Mouse (Mus musculus): Measurements from ENCODE around the gene Sap30bp.

Sap30bp gene

DNA sequence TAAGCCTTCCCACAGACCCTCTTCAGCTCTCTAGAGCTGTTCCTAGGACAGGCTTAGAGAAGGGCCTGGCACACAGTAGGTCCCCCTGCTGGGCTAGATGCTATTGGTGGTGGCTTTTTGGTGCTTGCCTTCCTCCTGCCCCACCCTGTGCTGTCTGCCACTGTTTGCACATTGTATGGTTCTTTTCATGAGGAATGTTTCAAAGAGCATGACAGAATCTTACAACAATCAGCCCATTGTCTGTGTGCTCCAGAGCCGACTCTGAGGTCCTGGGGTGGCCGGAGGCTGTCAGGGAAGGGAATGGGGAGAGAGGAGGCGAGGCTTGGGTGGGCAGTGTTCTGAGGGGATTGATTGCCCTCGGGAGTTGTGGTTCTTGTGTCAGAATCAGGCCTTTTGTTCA, 23.4 kb downstream of the Sap30bp start:
- H3K36me3 ChIP-seq (ENCODE audit: control insufficient read depth, insufficient read depth, low read length, poor library complexity, severe bottlenecking) = peaks cover 17% of the 10 kb centered on the region; the same call in 1 of the 2 replicates
- no peaks in the 10 kb centered on the region for H3K27me3 ChIP-seq (ENCODE audit: control insufficient read depth, insufficient read depth, low read length, poor library complexity, severe bottlenecking)
- DNase-seq (ENCODE audit: low read depth, low spot score) = no peak

DNA sequence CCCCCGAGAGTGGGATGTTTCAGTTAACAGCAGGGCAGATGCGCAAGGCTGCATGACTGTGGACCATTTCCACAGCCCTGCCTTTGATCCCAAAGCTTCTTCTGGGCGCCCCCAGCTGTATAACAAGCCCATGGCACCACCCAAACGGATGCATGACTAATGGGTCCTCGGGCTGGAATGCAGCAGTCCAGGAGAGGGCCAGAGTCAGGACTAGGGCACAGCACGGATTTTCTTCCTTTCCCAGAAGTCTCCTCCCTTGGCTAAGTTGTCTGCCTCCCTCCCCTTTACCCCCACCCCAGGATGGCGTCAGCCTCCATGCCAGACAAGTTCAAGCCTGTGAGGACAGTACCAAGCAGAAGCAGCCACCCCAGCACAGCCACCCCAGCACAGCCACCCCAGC, 24.9 kb downstream of the Sap30bp start:
- DNase-seq (ENCODE audit: low read depth, low spot score) = no peak
- H3K36me3 ChIP-seq (ENCODE audit: control insufficient read depth, insufficient read depth, low read length, poor library complexity, severe bottlenecking) = peaks cover 15% of the 10 kb centered on the region
- H3K27me3 ChIP-seq (ENCODE audit: control insufficient read depth, insufficient read depth, low read length, poor library complexity, severe bottlenecking) = no peaks in the 10 kb centered on the region

DNA sequence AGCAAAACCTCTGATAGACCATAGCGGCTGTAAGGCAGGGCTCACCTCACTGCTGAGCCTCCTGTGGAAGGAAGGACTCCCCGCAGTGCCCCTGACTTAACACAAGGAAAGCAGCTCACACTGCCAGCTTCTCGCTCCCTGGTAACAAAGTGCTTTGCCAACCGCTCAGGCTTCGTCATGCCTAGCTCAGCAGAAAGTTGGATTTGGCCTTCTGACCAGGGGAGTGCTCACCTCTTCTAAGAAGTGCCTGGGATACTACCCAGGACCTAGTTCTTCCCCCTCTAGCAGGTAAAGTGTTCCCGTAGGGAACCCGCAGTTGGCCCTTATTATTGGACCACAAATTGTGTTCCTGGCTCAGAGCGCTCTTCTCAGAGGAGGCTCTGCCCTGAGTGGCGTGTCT, 25.9 kb downstream of the Sap30bp start:
- H3K36me3 ChIP-seq (ENCODE audit: control insufficient read depth, insufficient read depth, low read length, poor library complexity, severe bottlenecking) = peaks cover 13% of the 10 kb centered on the region
- DNase-seq (ENCODE audit: low read depth, low spot score) = no peak
- no peaks in the 10 kb centered on the region for H3K27me3 ChIP-seq (ENCODE audit: control insufficient read depth, insufficient read depth, low read length, poor library complexity, severe bottlenecking)

DNA sequence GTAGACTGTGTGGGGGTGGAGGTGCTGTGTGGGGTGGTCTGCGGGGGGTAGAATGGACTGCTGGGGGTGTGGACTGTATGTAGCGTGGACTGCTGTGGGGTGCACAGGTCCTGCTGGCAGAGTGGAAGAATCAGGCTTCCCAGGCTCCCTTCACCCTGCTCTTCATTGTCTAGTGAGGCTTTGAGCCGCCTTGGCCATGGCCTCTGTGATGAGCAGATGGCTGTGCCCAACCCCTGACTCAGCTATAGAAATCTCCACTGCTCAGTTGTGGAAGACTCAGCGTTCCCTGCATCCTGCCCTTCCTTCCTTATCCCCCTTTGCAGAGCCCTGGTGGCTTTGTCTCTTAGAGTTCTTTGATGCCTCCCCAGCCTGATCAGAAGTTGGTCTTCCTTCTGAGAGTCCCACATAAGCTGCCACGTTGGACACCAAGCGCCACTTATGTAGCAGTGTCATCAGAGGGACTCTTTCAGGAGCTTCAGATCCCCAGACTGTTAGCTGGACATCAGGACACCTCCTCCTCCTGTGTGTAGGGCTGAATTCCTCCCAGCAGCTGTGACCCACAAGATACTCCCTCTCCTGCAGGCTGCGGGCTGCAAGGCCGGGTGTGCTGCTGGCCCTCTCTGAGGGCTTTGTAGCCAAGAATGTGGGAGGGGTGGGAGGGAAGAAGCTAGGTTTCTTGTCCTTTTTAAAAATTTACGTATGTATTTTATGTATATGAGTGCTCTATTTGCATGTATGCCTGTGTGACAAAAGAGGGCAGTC, 29.8 kb downstream of the Sap30bp start:
- no peak for DNase-seq (ENCODE audit: low read depth, low spot score)
- no peaks in the 10 kb centered on the region for H3K27me3 ChIP-seq (ENCODE audit: control insufficient read depth, insufficient read depth, low read length, poor library complexity, severe bottlenecking)
- H3K36me3 ChIP-seq (ENCODE audit: control insufficient read depth, insufficient read depth, low read length, poor library complexity, severe bottlenecking) = peaks cover 5% of the 10 kb centered on the region

DNA sequence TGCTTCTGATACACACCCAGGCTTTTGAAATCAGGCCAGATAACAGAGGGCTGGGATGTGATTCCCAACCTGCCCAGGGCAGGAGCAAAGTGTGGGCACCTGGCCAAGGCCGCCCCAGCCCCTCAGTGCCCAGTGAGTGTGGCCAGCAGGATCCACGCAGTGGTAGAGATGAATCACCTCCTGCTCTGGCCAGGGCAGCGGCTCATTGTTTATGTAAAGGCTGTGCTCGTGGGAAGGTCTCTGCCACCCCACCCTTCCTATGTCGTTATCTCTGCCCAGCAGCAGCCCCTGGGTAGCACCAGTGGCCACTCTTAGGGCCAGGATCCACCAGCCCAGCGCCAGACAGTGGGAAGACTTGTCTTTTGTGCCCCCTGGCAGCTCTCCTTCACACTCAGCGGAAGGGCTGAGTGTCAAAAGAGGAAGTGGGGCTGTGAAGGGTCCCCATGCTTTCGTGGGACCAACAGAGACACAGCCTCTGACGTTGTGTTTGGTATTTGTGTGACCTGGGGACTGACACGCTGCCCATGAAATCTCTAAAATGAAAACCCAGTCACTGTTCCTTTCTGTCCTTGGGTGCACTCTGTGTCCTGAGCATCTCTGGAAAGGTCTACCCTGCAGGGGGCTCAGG, 32.0 kb downstream of the Sap30bp start:
- DNase-seq (ENCODE audit: low read depth, low spot score) = no peak
- peaks cover 2% of the 10 kb centered on the region for H3K36me3 ChIP-seq (ENCODE audit: control insufficient read depth, insufficient read depth, low read length, poor library complexity, severe bottlenecking)
- H3K27me3 ChIP-seq (ENCODE audit: control insufficient read depth, insufficient read depth, low read length, poor library complexity, severe bottlenecking) = no peaks in the 10 kb centered on the region

DNA sequence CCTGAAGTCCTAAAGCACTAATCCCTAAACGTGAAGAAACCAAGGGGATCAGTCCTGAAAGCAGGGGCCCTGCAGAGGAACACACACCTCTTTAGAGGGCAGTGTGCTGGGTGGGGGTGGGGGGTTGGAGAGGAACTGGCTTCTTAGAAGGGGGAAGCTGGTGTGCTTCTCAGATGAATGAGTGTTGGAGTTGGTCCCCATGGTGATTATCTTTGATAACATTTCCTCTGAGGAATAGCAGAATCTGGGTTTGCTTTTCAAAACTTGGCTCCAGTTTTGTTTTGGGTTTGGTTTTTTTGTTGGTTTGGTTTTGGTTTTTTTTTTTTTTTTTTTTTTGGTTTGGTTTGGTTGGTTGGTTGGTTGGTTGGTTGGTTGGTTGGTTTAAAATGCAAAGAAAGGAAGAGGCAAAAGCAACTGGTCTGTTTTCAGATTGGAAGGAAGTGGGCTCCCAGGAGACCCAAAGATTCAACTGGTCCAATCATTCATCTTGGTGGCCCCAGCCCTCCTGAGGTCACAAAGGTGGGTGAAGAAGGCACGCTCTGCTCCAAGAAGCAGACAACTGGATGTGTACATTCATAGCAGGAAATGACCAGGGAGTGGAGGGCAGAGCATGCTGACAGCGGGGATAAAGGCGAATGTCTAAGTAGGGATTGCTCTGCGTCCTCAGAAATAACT, 35.8 kb downstream of the Sap30bp start:
- H3K36me3 ChIP-seq (ENCODE audit: control insufficient read depth, insufficient read depth, low read length, poor library complexity, severe bottlenecking) = no peaks in the 10 kb centered on the region; the same call in 1 of the 2 replicates
- H3K27me3 ChIP-seq (ENCODE audit: control insufficient read depth, insufficient read depth, low read length, poor library complexity, severe bottlenecking) = no peaks in the 10 kb centered on the region
- DNase-seq (ENCODE audit: low read depth, low spot score) = peak; percentile 56

DNA sequence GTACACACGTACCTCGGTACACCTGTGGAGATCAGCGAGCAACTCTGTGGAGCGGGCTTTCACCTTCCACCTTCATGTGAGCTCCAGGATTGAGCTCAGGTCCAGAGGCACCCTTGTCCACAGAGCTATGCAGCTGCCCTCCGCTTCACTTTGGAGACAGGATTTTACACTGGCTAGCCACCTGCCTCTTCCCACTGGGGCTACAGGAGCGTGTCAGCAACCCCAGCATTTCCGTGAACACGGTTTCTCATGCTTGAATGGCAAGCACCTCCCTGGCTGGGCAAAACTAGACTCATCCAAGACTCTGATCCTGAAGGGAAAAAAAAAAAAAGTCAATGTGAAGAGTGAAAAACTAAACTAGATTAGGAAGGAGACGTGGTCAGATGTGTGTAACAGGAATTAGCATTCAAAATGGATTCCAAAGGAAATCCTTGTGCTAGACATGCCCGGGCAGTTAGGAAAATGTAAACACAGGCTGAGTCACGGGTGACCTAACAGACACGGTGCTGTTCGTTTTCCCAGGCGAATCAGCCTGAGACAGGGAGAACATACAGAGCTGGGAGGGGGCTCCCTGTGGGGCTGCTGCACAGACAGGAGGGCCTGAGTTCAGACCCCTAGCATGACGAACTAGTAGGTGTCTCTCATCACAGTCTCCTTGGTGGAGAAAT, 37.1 kb downstream of the Sap30bp start:
- no peaks in the 10 kb centered on the region for H3K27me3 ChIP-seq (ENCODE audit: control insufficient read depth, insufficient read depth, low read length, poor library complexity, severe bottlenecking)
- H3K36me3 ChIP-seq (ENCODE audit: control insufficient read depth, insufficient read depth, low read length, poor library complexity, severe bottlenecking) = no peaks in the 10 kb centered on the region
- no peak for DNase-seq (ENCODE audit: low read depth, low spot score)

DNA sequence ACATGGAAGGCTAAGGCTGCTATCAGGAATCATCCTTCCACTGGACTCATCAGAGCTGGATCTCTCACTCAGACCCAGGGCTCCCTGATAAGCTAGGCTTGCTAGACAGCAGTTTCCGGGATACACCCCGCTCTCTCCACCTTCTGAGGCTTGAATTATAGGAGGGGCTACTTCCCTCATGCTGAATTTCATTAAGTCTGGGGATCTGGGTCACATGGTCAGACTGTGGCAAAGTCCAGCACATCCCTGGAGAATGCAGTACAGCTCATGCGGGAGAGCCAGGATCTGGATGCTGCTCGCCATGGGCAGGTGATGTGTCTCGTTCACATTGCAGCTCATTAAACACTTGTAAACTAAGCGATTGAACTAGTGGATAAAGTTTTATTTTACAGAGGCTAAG, 37.9 kb downstream of the Sap30bp start:
- no peaks in the 10 kb centered on the region for H3K27me3 ChIP-seq (ENCODE audit: control insufficient read depth, insufficient read depth, low read length, poor library complexity, severe bottlenecking)
- no peaks in the 10 kb centered on the region for H3K36me3 ChIP-seq (ENCODE audit: control insufficient read depth, insufficient read depth, low read length, poor library complexity, severe bottlenecking)
- DNase-seq (ENCODE audit: low read depth, low spot score) = no peak

DNA sequence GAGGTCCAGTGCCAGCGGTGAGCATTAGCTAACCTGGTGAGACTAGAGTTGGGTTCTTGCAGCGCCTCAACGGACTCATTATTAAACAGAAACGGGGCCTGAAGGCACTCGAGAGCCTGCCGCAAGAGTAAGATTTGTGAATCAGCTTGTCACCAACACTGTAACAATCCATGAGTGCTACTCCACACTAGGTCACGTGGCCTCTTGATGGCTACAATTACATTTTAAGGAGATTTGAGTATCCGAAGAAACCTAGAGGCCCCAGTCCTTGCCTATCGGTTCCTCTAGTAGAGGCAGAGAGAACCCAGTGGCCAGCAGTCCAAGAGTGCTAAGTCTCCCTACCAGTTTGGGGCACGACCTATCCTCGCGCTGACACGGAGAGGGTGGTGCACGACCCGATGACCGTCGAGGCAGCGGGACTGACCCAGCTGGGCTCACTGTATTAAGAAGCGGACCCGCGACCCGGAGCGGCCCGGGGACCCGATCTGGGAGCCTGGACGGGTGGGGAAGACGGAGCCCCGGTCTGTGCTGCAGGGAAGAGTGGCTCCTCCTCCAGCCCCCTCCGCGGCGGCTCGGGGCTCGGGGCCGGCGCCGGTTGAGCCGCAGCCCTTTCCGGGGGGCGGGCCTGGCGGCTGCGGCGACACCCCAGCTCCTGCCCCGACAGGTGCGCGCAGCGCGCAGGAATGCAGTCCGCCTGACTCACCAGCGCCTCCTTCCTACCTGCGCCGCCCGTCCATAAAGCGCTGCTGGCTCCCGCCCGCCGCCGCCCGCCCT, 41.4 kb downstream of the Sap30bp start, which contains the start of gene Itgb4:
Gene Itgb4, plus strand, starts transcription at position 401 of the 774 bp plus-strand sequence.
- Histone ChIP-seq H3K36me3 (ENCODE audit: control insufficient read depth, insufficient read depth, low read length, poor library complexity, severe bottlenecking) (no peaks in the 10 kb centered on the region), H3K27me3 (ENCODE audit: control insufficient read depth, insufficient read depth, low read length, poor library complexity, severe bottlenecking) (no peaks in the 10 kb centered on the region)
- DNase-seq (ENCODE audit: low read depth, low spot score) = peak; percentile 64

DNA sequence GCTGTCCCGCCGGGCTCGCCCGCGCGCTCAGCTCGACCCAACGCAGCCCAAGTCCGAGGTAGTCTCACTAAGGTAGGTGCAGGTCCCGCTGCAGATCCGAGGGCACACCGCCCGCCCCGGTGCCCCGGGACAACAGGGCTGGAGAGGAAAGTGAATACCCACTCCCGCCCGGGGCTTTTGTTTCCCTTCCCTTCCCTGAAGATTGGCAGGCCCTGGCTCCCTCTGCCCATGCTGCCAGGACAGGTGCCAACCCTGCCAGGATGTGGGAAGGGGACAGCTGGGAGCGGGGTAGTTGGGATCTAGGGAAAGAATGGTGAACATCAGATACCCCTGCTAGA, 42.0 kb downstream of the Sap30bp start:
- no peaks in the 10 kb centered on the region for H3K36me3 ChIP-seq (ENCODE audit: control insufficient read depth, insufficient read depth, low read length, poor library complexity, severe bottlenecking)
- DNase-seq (ENCODE audit: low read depth, low spot score) = no peak
- no peaks in the 10 kb centered on the region for H3K27me3 ChIP-seq (ENCODE audit: control insufficient read depth, insufficient read depth, low read length, poor library complexity, severe bottlenecking)

DNA sequence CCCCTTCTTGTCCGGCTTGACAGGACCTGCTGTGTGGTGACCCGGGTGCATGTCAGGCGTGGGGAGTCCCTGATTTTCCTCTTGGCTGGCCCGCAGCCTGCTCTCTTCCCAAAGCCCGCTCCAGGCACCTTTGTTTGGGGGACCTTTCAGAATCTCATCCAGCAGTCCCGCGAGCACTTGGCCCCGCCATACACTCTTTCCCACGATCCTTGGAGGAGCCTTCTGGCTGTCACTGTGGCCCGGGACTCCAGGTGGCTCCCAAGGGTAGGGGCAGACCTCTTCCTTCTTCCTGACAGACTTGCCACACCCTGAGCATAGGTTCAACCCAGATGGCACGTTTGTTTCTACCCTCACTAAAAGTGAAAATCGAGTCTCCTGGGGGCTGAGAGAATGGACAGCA, 42.5 kb downstream of the Sap30bp start:
- no peak for DNase-seq (ENCODE audit: low read depth, low spot score)
- no peaks in the 10 kb centered on the region for H3K36me3 ChIP-seq (ENCODE audit: control insufficient read depth, insufficient read depth, low read length, poor library complexity, severe bottlenecking)

DNA sequence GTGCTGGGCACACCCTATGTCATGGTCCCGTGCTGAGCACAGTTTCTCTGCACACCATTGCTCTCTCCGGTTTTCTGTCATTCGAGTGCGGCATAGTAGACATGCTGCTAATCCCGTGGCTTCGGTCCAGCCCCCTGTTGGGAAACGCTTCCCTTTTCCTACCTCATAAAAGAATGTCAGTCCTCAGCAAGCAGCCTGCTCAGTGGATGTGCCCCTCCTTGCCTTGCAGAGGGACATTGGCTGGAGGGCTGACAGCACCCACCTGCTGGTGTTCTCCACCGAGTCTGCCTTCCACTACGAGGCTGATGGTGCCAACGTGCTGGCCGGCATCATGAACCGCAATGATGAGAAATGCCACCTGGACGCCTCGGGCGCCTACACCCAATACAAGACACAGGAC, 49.4 kb downstream of the Sap30bp start:
- Histone ChIP-seq H3K27me3 (ENCODE audit: control insufficient read depth, insufficient read depth, low read length, poor library complexity, severe bottlenecking) (no peaks in the 10 kb centered on the region), H3K36me3 (ENCODE audit: control insufficient read depth, insufficient read depth, low read length, poor library complexity, severe bottlenecking) (no peaks in the 10 kb centered on the region)
- DNase-seq (ENCODE audit: low read depth, low spot score) = no peak

More for the DNA sequence above, 42.5 kb downstream of the Sap30bp start:
- H3K27me3 ChIP-seq (ENCODE audit: control insufficient read depth, insufficient read depth, low read length, poor library complexity, severe bottlenecking) = no peaks in the 10 kb centered on the region

DNA sequence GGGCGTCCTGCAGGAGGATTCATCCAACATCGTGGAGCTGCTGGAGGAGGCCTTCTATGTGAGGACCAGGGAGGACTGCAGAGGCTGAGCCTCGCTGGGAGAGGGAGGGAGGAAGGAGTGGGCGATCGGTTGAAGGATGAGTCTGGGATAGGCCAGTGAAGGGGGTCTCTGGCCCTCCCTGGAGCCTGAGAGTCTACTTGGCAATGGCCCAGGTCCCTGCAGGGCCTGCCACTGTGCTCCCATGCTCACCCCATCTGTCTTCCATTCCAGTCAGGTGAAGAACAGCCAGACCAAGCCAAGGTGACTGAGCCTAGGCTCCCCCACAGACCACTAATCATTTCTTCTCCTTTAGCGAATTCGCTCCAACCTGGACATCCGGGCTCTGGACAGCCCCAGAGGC, 50.2 kb downstream of the Sap30bp start:
- Histone ChIP-seq H3K36me3 (ENCODE audit: control insufficient read depth, insufficient read depth, low read length, poor library complexity, severe bottlenecking) (no peaks in the 10 kb centered on the region), H3K27me3 (ENCODE audit: control insufficient read depth, insufficient read depth, low read length, poor library complexity, severe bottlenecking) (no peaks in the 10 kb centered on the region)
- DNase-seq (ENCODE audit: low read depth, low spot score) = no peak

DNA sequence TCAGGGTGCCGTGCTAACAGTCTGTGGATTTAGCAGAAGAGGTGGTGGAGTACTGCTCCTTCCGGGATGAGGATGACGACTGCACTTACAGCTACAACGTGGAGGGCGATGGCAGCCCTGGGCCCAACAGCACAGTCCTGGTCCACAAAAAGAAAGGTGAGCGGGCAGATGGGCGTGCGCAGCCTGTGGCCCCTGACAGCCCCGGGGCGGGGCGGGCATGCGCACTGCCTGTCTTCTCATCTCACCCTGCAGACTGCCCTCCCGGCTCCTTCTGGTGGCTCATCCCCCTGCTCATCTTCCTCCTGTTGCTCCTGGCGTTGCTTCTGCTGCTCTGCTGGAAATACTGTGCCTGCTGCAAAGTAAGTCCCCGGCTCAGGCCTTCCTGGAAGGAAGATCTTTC, 56.6 kb downstream of the Sap30bp start:
- H3K36me3 ChIP-seq (ENCODE audit: control insufficient read depth, insufficient read depth, low read length, poor library complexity, severe bottlenecking) = no peaks in the 10 kb centered on the region
- no peak for DNase-seq (ENCODE audit: low read depth, low spot score)
- no peaks in the 10 kb centered on the region; the same call in 1 of the 2 replicates for H3K27me3 ChIP-seq (ENCODE audit: control insufficient read depth, insufficient read depth, low read length, poor library complexity, severe bottlenecking)

All from splenic B cell, adult 2 months (primary cell).